Mouse (Mus musculus) heart, postnatal 0 days (tissue): ENCODE measurements around the gene Cdc42se1.

Experiments
- CTCF ChIP-seq: IDR thresholded peaks from 2 replicates; pipeline ENCODE4 v1.5.1; 2016; ENCODE audit warnings: antibody characterized with exemption, control low read depth, low read depth
- EP300 ChIP-seq: IDR thresholded peaks from 2 replicates; pipeline ENCODE4 v1.6.1; 2016; ENCODE audit warnings: antibody characterized with exemption, low read depth

DNA sequence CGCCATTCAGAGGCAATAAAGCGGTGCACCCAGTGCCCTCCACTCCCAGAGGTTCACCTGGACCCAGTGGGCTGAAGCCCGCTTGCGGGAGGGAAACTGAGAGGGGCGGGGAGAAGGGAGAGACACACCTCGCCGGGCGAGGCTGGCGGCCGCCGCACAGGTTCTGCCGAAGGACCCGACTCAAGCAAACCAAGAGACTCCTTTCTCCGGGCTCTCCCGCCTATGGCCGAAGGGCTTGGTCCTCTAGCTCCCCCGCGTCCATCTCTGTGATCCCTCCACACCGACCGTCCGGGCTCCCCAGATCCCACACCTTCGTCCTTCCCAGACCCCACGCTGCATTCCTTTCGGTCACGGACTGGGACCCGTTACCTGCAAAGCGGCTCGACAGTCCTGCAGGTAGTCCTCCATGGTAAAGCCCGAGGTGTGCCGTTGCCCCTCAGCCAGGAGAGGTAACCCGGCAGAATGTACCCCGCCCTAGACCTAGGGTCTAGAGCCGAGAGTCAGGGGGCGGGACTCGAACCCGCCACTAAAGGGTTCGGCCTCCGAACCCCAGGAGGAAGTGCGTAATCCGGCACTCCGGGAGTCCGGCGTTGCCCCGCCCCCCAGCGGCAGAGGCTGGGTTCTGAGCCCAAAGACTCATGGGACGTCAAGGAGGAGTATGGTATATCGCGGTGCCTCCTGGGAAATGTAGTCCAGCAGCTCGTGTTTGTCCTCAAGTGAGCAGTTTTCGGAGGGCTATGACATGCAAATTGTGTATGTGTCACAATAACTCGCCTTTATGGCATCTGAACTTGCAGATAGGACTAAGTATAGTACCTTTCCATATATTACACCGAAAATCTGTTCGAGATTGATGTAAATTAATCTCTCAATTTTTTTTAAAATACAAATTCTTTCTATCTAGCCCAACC is 52.9 kb downstream of the Cdc42se1 start, which contains the start of the genes Mindy1 and Prune1:
- peak; percentile 36 for TF ChIP-seq CTCF
- TF ChIP-seq EP300: 0 out of 2 replicates have a peak, but pooled peaks have one; percentile 43
